Mouse (Mus musculus) liver, embryonic 14.5 days (tissue): ENCODE measurements around the gene Xrcc1.

Experiments
- CTCF ChIP-seq: IDR thresholded peaks from 2 replicates; pipeline ENCODE4 v1.5.1; 2016; ENCODE audit warnings: antibody characterized with exemption, low read depth, control low read depth
- EP300 ChIP-seq: IDR thresholded peaks from 2 replicates; pipeline ENCODE4 v1.6.1; 2016; ENCODE audit warnings: antibody characterized with exemption, low read depth

- TF ChIP-seq CTCF (no peak), EP300 (no peak)
Observed at GRCm38 (mm10) chr7:24546634-24547389, 723 bp downstream of the Xrcc1 start.
